Mouse (Mus musculus): ENCODE measurements around the gene Ulk4.
"Not testable (repeated sequence)": the region's sequence is repeated elsewhere in the genome, so short reads cannot be mapped to it uniquely, and the experiment has no call there.

Gene Ulk4

DNA sequence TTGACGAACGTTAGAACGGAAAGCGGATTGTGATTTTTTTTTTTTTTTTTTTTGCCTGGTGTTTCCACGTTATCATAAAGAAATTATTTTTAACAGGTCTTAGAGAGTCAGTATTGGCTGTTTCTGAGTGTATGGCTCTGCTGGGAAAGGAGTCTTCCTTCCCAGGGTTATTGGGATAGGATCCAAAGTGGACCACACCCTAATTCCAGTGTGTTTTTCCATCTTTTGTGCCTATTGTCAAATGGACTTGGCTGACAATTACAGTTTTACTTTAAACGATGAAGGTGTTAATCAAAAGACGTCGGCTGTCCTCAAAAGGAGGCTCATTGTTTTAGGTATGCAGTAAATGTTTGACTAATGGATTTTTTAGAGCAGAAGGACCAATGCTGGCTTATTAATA, 346.2 kb downstream of the Ulk4 start:
- no peak for DNase-seq

DNA sequence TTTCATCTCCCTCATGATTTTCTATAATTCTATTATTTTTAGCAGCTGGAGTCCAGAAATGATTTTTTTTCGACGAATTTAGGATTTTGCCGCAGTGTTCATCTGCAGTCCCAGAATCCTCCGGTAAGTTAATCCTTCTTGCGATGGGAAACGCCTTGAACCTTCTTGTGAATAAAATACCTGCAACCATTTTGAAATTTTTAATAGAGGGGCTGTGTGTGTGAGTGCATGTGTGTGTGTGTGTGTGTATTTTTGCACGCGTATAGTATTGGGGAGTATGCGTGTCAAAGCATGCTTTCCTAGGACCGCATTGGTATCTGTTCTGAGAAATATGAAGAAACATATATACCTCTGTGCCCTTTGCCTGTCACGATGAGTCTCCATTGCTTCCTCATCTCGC, 347.0 kb downstream of the Ulk4 start:
- DNase-seq: no peak

DNA sequence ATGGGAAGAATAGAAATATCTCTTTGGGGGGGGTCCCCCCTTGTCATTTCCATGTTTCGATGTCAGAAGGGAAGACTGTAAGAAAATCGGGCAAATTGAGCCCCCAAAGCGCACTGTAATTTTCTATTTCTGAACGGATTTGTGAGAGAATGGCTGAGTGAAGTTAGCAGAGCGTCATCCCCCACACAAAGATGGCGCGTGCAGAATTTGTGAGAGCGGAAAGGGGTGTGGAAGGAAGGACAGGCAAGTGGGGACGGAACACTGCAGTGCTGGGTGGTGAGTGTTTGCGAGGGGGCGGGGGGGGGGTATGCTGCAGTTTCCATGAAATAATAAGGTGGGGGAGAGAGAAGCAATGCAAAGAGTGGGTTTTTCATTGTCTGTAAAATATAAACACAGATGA, 347.9 kb downstream of the Ulk4 start, which contains the start of gene Ctnnb1:
Gene Ctnnb1, plus strand, starts transcription at position 136 of the 400 bp plus-strand sequence.
- no peak for DNase-seq

DNA sequence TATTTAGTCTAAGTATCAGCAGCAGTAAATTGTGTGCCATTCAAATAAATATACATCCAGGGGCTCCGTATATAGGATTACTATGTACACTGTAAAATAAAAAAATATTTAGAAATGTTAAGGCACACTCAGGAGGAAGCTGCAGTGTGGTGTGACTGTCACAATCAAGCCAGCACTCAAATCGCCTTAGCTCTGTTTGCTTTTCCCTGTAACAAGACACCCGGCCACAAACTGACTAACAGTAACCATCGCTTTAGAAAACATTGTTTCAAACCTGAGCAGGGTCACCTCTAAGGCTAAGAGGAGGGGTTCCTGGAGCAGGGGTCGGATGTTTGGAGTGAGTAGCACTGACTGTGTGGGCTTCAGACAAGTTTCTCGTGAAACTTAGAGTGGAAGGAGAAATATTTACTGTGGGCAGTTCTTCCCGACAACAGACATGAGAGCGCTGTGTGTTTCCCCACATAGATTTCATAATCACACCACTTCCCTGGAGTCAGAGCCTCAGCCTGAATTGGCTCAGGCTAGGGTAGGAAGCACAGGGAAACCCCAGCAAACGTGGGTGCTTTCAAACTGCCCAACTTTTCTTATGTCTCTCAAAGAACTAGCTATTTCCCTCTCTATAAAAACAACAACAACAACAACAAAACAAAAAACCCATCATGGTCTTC, 349.9 kb downstream of the Ulk4 start:
- DNase-seq: no peak

DNA sequence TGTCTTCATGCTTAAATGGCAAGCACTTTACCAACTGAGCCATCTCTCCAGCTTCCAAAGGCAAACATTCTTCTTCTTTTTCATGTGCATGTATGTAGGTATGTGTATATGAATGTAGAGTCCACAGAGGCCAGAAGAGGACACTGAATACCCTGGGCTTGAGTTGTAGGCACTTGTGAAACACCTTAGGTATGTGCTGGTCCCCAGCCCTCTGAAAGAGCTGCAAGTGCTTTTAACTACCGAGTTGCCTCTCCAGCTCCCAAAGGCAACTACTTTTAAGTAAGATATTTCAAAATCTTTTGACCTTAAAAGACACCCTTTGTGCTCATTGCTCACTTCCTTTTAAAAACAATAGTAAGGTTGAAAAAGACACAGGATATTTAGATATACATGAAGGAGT, 350.9 kb downstream of the Ulk4 start:
- no peak for DNase-seq

DNA sequence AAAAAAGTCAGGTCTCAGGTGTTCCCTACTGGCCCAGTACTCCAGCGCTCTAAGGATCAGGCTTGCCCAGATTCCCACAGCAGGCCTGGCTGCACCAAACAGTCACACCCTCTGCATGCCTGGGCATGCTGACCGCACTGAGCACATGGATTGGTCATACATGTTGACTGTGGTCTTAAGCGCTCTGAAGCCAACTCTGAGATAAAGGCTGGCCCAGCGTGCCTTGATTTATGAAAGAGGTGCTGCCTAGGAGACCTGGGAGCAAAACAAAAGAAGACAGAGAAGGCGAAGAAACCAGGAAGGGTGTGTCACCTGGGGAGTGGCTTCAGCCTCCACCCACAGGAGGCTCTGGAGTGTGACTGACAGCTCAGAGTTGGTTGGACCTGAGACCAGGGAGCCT, 357.9 kb downstream of the Ulk4 start:
- no peak for DNase-seq

DNA sequence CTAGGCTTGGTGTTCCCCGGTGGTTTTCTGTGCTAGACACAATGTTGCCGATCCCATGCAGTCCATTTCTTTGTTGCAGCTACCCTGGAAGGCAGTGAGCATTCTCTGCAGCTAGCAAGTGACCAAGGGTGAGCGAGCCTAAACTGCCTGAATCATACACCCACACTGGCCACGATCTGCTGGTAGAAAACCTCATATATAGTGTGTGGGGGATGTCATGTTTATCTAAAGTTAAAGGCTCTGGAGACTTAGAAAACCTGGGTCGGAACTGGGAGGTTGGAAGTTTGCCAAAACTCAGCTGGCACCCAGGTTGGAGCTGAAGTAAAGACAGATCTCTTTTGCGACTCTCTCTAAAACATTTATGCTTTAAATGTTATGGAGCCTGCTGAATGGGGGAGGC, 358.4 kb downstream of the Ulk4 start:
- DNase-seq: no peak

DNA sequence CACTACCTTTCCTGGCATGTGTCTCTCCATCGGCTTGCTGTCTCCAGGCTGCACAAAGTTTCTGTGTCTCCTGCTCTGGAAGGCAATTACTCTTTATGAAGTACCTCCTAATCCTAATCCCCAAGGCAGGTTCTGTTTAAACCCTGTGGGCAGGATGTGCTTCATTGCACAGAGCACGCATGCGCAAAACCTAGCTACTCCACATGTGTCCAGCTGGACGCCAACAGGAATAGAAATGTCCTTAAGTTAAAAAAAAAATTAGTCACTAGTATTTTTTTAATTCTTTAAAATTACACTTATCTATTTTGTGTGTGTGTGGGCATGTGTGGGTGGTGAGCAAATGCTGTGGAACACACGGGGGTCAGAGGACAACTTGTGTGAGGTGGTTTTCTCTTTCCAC, 358.8 kb downstream of the Ulk4 start:
- DNase-seq: no peak

DNA sequence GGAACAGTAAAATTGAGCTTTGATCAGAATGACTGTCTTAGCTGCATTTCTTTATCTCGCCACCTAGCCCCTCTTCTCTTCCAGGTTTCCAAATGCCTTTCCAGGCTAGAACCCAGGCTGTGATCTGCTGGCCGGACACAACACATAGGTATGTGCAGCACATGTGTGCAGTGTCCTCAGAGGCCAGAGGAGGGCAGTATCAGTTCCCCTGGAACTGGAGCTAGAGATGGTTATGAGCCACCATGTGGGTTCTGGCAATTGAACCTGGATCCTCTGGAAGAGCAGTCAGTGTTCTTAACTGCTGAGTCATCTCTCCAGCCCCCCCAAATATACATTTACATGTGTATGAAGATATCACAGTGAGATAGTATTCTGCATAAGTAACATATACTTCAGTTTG, 359.4 kb downstream of the Ulk4 start:
- DNase-seq: not testable (repeated sequence)

DNA sequence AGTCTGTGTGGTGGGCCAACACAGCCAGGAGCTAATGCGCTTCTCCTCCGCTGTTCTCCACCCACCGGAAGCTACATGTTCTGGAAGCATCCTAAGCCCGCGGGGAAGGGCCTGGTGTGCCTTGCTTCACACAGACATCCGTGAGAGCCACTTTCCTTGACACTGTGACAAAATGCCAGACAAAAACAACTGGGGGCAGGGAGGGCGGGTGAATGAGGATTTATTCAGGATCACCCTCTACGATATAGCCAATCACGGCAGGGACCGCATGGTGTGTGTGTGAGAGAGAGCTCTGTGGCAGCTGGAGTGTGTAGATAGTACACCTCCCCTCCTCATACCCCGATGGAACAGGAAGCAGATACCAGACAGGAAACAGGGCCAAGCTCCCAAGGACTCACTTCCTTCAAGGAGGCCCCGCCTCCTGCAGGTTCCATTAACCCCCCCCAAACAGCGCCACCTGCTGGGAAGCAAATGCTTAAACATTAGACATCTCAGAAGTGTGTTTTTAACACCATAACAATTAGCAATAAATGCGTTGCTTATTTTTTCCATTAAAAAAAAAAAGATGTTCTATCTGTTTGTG, 362.0 kb downstream of the Ulk4 start:
- no peak for DNase-seq

DNA sequence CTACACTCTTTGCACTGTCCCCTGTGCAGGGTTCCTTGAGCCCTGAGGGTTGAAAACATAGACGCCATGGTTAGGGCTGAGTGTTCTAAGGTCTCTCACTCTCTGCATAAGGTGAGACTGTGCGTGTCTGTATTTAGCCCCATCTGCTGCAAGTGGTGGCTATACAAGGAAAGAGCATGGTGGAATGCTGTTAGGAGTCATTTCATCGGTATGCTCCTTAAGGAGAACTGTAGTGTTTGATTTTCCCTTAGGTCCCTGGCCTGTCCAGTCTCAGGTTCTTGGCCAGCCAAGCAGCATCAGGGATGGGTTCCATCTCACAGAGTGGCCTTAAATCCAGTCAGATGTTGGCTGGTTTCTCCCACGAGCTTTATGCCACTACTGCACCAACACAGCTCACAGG, 362.6 kb downstream of the Ulk4 start:
- no peak for DNase-seq

DNA sequence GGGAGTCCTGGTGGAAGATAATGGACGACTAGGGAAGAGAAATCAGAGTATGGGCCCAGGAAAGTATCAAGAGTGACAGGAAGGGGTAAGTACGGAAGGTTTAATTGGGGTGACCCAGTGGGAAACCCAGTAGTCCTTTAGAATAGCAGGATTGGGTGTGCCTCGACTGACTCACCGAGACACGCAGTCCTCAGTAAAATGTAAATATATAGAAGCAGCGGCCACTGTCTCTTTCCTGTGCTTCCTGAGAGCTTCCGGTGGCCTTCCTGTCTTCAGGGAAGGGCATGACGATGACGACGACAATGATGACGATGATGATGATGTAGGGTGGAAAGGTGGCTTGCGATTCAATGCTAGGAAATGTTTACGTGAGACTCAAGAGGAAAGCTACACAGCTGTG, 363.8 kb downstream of the Ulk4 start:
- no peak for DNase-seq

DNA sequence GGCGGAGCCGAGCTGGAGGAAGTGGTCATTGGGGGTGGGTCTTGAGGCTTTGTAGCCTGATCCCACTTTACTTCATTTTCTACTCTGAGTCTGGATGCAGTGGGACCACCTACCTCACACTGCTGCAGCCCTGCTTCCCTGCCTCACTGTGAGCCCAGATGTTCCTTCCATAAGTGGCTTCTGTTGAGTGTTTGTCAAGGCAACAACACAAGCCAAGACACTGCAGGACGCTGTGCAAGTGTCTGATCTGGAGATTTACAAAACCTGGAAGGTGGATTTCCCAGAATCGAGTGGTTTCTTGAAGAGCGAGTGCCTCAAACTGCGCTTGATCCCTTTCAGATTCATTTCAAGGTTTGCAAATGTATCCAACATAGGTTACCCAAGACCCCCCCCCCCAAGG, 368.5 kb downstream of the Ulk4 start:
- no peak for DNase-seq

Data from cerebellum, postnatal 36 days (tissue).